Mouse (Mus musculus): ENCODE results near the gene Nuak1.

Gene Nuak1

GRCm38 (mm10) chr10:84411122-84412105 lies 29.0 kb downstream of the Nuak1 start:
- no peak for DNase-seq (ENCODE audit: low read depth, low spot score)

DNA sequence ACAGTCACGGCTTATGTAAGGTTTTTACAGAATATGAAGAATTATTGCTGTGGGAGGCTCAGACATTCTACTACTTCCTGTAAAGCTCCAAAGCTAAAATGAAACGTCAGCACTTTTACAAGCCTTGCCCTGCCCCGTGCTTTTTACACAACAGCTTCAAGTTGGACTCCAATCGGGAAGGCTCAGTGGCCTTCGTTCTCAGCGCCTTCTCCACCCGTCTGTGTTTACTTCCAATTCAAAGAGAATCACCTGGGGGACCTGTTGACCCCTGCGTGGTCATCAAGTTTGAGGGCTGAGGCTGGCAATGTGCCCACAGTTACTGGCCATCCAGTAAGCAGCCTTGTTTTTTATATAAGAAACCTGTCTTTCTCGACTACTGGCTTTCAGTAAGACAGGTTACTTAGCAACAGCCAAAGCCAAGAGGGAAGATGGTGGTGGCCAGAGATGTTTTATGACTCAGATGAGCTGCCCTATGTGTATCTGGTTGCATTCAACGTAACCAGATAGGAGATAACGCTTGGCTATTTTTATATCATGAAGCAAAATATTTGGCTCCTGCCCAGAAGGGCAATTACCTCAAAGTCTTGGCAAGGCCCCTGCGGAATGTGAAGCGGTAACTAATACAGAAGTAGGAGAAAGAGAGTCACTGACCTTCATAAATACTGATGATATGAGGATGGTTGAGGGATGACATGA lies 31.3 kb downstream of the Nuak1 start:
- DNase-seq (ENCODE audit: low read depth, low spot score), result no peak

DNA sequence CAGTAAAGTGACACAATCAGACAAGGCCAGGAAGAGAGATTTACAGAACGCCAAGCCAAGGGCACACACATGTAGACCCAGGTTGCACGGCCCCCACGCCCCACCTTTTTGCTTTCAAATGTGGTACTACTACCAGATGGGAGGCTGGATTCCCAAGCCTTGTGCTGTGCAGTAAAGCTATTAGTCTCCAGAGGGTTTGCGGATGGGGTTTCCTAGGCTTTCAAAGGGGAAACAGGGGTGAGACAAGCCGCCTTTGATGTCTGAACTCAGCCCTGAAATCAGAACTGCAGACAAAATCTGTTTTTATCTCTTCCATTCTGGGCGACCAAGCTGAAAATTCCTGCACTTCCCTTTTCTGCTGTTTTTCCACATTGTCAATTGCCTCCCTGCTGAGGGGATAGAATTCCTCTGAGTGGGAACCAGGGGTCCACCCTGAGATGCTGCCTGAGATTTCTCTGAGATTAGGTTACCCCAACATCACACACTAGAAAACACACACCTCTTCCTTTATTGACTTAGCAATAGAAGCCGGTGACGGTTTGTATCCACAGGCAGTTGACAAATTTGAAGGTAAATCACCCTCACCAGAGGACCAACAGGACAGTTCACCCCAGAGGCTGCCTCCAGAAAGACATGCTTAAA lies 35.1 kb downstream of the Nuak1 start:
- no peak for DNase-seq (ENCODE audit: low read depth, low spot score)

DNA sequence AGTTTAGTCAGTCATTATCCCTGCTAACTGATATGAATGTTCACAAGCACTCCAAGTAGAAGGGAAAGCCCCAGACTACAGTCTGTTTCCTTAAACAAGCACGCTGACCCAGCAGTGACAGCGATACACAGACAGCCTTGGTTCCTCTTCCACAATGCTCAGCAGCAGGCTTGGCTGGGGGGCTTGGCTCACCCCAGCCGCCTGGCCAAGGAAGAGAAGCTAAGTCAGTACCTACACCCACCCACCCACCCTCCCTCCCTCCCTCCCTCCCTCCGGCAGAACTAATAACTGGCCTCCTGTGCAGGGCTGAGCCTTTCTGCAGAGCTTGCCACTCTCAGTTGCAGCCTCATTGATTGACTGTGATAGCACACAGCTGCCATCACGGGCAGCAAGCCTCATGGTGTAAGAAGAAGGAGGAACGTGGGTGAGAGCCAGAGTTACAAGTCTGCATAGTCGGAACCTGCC lies 38.5 kb downstream of the Nuak1 start:
- no peak for DNase-seq (ENCODE audit: low read depth, low spot score)

DNA sequence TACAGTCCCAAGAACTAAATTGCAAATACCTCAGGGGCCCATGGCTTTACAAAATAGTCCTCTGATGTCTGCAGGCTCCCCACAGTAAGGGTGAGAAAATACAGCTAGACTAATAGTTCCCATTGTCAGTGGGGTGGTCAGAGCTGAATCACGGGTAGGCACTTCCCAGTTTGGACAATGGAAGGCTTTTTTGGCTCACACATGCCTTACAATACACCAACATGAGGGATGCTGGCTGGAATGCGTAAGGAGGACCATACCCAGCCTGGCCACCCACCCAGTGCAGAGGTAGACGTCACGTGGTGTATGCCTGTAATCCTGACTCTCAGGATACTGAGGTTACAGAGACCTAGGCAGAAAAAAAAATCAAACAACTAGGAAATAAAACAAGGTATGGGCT lies 39.2 kb downstream of the Nuak1 start:
- DNase-seq (ENCODE audit: low read depth, low spot score), result no peak

GRCm38 (mm10) chr10:84400037-84400681 lies 40.2 kb downstream of the Nuak1 start:
- DNase-seq (ENCODE audit: low read depth, low spot score), result no peak

DNA sequence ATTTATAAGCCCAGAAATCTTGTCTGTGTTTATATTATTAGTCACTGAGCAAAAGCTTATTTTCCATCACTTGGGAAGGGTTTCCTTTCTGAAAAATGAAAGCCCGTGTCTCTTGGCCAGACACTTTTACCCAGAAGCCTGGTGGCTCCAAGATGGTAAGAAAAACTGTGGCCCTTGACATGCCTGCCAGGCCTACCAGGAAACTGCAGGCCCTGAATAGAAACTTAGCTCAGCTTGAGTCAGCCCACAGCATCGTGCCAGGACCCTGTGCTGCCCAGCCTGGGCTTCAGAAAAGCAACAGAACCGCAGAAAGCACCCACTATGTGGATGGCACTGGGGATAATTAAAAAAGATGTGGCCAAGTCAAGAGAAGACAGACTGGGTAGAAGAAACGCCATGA lies 43.1 kb downstream of the Nuak1 start:
- no peak for DNase-seq (ENCODE audit: low read depth, low spot score)

- no peak for DNase-seq (ENCODE audit: low read depth, low spot score)
These were observed 44.3 kb downstream of the Nuak1 start for GRCm38 (mm10) chr10:84395885-84396659.

DNA sequence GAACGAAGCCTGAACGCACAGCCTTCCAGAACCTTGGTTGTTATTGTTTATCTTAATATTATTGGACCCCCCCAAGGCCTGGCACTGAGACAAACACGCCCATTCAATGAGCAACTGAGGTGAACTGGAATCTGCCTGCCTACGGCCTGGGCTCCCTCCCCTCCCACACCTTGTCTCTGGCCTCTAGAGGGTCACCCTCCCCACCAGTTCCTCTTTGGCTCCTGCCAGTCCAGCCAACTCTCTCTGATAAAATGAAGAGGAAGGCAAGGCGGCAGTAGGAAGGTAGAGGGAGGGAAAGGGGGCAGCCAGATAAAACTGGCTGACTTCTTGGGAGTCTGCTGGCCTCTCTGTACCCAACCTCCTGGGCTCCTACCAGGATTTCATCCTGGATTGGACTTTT lies 45.1 kb downstream of the Nuak1 start:
- DNase-seq (ENCODE audit: low read depth, low spot score), result no peak

GRCm38 (mm10) chr10:84393881-84394280 lies 46.5 kb downstream of the Nuak1 start:
- no peak for DNase-seq (ENCODE audit: low read depth, low spot score)

- no peak for DNase-seq (ENCODE audit: low read depth, low spot score)
These were observed 47.0 kb downstream of the Nuak1 start for GRCm38 (mm10) chr10:84393405-84393804.

GRCm38 (mm10) chr10:84392723-84393081 lies 47.7 kb downstream of the Nuak1 start:
- DNase-seq (ENCODE audit: low read depth, low spot score), result no peak

GRCm38 (mm10) chr10:84392027-84392722 lies 48.2 kb downstream of the Nuak1 start:
- DNase-seq (ENCODE audit: low read depth, low spot score), result no peak

DNA sequence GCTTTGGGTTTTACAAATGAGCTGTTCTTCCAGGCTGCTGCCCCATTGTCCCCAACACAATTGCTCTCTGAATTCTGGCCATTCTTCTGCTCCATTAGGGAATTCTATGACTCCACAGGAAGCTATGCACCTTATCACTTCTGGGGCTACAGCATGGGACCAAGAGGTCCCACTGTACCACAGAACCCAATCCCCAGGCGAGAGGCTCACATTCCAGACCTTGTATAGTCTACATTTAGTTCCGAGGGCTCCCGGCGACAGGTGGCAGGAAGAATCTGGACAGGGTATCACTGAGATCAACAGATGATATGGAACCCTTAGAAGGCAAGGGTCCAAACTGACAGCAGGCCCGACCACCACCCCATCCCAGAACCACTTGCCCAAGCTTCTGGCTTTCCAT lies 50.7 kb downstream of the Nuak1 start:
- no peak for DNase-seq (ENCODE audit: low read depth, low spot score)

DNA sequence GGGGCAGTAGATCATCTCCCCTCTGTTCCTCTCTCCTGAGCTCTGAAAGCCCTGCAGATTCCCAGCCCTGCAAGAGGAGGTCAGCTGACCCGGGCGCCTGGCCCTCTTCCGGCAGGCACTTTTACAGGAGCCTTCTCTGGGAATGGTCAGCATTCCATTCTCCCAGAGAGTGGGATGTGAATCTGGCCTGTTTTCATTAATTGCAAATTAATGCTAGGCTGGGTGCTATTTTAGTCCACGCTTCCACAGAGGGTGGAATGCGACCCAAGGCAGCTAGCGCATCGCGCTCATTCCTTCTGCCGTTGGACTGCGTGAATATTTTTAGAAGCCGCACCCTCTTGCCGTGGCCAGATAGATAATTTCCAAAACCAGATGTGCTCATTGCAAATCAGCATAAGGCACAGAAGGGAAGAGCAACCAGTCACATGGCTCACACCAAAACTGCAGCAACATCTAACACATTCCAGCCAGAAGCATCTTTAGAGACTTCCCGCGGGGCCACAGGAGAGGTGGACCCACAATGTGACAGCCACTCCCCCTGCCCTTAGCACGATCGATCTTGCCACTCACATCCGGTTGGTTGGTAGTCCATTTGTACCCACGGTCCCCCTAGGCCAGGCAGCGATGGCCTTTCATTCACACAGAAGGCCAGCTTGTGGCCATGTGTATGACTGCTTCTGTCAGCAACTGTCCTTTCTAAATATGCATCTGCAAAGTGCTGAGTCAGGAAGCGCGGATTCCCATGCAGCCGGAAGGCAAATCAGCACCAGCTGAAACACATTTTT lies 51.8 kb downstream of the Nuak1 start:
- no peak for DNase-seq (ENCODE audit: low read depth, low spot score)

- no peak for DNase-seq (ENCODE audit: low read depth, low spot score)
These were observed 53.1 kb downstream of the Nuak1 start for GRCm38 (mm10) chr10:84387338-84387737.

DNA sequence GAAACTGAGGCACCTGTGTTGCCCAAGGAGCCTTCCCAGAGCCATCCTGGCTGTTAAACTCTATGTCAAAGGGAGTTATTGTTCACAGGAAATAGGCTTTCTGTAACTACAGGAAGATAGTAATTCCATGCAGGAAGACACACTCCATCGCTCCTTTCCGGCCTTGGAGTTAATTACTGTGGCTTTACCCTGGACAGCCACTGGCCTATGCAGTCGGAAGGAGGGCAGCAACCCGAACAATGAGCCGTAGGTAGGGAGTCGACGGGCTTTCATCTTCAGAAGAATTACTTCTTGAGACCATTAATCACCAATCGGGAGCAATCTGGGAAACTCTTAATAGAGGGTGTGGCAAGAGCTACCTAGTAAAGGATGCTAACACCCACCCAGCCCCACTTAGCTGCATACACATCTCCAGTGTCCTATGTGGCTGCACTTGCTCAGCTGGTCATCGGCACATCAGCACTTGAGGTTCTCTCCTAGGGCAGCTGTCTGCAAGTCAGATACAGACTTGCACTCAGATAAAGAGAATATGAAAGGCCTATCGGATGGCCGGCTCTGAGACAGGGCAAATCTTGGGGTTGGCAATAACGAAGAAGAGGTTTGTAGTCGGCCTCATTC lies 53.7 kb downstream of the Nuak1 start:
- no peak for DNase-seq (ENCODE audit: low read depth, low spot score)

- no peak for DNase-seq (ENCODE audit: low read depth, low spot score)
These were observed 54.2 kb downstream of the Nuak1 start for GRCm38 (mm10) chr10:84386214-84386613.

GRCm38 (mm10) chr10:84384761-84385160 lies 55.6 kb downstream of the Nuak1 start:
- no peak for DNase-seq (ENCODE audit: low read depth, low spot score)
